Mouse (Mus musculus) left cerebral cortex, postnatal 36 days (tissue): ENCODE data around the gene Olfr835. TPM values are rescaled to one million over a fixed set of nuclear protein-coding genes. Genes with fewer than 3 reads are reported as not detected.

Experiments
- DNase-seq, 2 experiments: peaks; one replicate each; pipeline ENCODE4 v3.0.0; 2021 to 2022; ENCODE audit warnings: low spot score in 2 of 2, mixed read lengths in 1 of 2
- intact Hi-C: fragments of 180-260 bp; cut with DNase I; formaldehyde crosslinking; loops from one replicate; pipeline ENCODE4 v1.15.1; 2025
- total RNA-seq, 2 experiments: library from RNA; stranded (reverse); gene quantifications; 2 replicates each; pipeline ENCODE4 v1.2.3; 2021

The Olfr835 gene
- not detected for total RNA-seq

DNA sequence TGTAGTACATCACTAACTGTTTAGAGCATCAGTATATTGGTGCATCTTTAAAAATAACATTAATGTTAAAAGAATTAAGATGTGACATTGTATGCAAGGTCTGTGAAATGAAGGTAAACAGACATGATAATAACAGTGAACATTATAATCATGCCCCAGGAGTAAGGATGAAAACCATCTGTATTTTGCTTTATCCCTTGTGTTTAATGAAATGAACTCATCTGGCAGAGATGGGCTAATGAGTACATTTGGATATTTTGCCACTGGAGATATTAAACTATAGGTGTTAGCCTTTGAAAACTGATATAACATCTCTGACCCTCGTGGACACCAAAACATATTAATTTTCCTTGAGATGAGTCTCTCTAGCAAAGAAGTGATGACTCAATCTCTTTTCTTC is at the start of gene Olfr835:
Gene Olfr835 (plus strand): TSS at position 301 of the 400 bp plus-strand sequence.
- DNase-seq = no peak
- intact Hi-C loops = no loop called here

DNA sequence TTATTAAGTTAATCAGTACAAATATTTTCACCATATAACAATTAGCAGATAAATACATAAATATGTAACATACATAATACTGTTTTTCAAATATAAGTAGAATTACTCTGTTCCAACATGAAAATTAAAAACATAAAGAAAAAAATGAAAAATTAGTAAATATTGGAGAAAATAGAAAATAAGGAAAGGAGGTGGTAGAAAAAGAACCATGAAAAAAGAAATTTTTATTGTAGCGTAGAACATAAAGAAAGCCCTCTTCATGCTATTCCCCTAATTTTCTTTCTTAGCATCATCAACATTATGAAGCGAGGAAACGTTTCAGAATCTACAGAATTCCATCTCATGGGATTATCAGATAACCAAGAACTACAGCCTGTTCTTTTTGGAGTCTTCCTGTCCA is 44.8 kb upstream of the Olfr835 start, which contains the start of gene Olfr834:
Gene Olfr834 (plus strand): TSS at position 301 of the 400 bp plus-strand sequence.
- intact Hi-C loops = no loop called here

DNA sequence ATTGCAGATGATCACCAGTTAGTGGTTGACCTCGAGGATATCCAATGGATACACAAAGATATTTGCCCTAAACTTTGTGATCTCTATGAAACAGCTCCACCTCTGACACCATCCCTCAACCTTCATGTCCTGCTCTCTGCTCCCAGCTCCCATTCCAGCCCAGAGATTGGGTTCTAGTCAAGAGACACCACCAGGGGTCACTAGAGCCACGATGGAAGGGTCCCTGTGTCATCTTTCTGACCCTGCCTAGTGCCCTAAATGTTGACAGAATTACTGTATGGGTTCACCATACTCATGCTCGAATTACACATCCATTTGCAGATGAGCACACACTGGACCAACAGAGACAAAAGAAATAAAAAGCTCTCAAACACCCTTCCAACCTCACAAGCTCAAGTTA is 52.5 kb downstream of the Olfr835 start:
- intact Hi-C loops = no loop called here
- DNase-seq = no peak

More for the DNA sequence above, 44.8 kb upstream of the Olfr835 start, which contains the start of gene Olfr834:
- no peak for DNase-seq

Other genes with a start within 250 kb of the Olfr835 start
- gene Olfr828, start 213.2 kb upstream of the Olfr835 start, total RNA-seq = not detected
- not detected for gene Olfr829, start 177.8 kb upstream of the Olfr835 start, total RNA-seq
- not detected for gene Olfr830, start 158.0 kb upstream of the Olfr835 start, total RNA-seq
- gene Olfr832, start 95.6 kb upstream of the Olfr835 start, total RNA-seq = not detected
- gene Olfr834, start 44.7 kb upstream of the Olfr835 start, total RNA-seq = not detected
- not detected for gene Olfr836, start 87.6 kb downstream of the Olfr835 start, total RNA-seq
- gene Olfr837, start 103.6 kb downstream of the Olfr835 start, total RNA-seq = not detected
- gene Olfr839-ps1, start 144.6 kb downstream of the Olfr835 start, total RNA-seq = under 1 TPM in 1 of 2 experiments, not detected in 1; 0.09 TPM
- gene Olfr843, start 219.3 kb downstream of the Olfr835 start, total RNA-seq = not detected